Comparison of ENCODE assay signal across 15 mouse cellular contexts in the genomic region with DNA sequence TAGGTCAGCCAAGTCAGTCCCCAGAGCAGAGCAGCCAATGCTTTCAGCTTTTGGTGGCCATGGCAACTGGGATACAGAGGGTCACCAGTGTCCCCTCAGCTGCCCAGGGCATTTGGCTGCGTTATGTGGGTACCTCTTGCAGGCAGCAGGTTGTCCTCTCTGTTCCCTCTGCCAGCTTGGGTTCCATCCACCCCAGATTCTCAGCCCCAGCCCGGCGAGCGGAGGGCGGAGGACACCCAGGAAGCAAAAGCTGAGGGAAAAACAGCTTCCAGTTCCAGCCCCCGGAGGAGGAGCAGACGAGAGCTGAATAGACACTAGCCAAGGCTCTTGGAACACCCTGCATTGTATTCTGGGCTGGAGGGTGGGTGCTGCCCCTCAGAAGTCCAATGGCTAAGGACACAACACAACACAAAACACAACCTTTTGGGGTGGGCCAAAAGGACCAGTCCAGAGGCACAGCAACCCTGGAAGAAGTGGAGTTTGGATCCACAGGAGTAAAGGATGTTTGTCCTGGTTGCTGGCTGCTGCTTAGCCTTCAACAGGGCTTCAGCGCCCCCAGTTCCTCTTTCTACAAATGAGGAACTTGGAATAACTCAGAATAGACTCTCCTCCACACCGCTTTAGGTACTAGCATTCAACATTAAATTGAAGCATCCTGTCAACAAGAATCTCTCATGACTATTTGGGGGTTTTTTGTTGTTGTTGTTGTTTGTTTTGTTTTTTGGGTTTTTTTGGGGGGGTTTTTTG. TPM values are rescaled to one million over a fixed set of nuclear protein-coding genes. Genes with fewer than 3 reads are reported as not detected.
DNase-seq lines count a peak whose midpoint lies in the region; ATAC-seq lines count a peak whose summit lies in the region.
"Had no signal": no experiment of that assay in that cellular context is flagged by ENCODE, and none has a peak within 500 bp of the region (broad histone marks: within the 10 kb centered on the region; RNA-seq: fewer than 3 reads in every experiment).

No protein-coding gene starts in this region.

- no peak for DNase-seq in kidney, adult 11 months
- DNase-seq in right cerebral cortex, postnatal 25 days, result peak; percentile 45
- DNase-seq in right cerebral cortex, postnatal 14 days, result no peak
- no peak for DNase-seq in embryonic facial prominence, embryonic 10.5 days (ENCODE audit: low spot score)
- no peak for DNase-seq in cerebellum, adult 8-10 months
- DNase-seq in gastrocnemius, postnatal 14 days, result no peak
- DNase-seq: adrenal gland, adult 2 months; cerebellum, adult 9-10 months; kidney, adult 18-20 months had no signal

- intact Hi-C loops in gastrocnemius, postnatal 14 days (cut with DNase I; ENCODE audit: low total_unique reads), result no loop called here

- no peaks in the 10 kb centered on the region for H3K27me3 ChIP-seq in kidney, embryonic 14.5 days (ENCODE audit: control insufficient read depth, insufficient read depth, low read length)
- no peaks in the 10 kb centered on the region for H3K27me3 ChIP-seq in embryonic facial prominence, embryonic 10.5 days (replicated peaks; ENCODE audit: low read depth, poor library complexity, severe bottlenecking)
- H3K27me3 ChIP-seq: lung, embryonic 15.5 days; neural tube, embryonic 13.5 days had no signal

- H3K4me3 ChIP-seq in kidney, embryonic 14.5 days (ENCODE audit: low read length), result no peak overlapping the region
- H3K4me3 ChIP-seq in embryonic facial prominence, embryonic 10.5 days, result no peak overlapping the region
- H3K4me3 ChIP-seq: erythroblast, embryonic 14.5 days; heart, embryonic 10.5 days; lung, embryonic 15.5 days; neural tube, embryonic 13.5 days had no signal

- 80% methylated on average over 9 of the region's 9 CpGs for WGBS in kidney, embryonic 14.5 days
- WGBS in embryonic facial prominence, embryonic 10.5 days, result 84% methylated on average over 9 of the region's 9 CpGs

- no peak overlapping the region for H3K27ac ChIP-seq in kidney, embryonic 14.5 days (ENCODE audit: low read depth, low read length)
- 0 out of 2 replicates have a peak overlapping the region, but pooled peaks have one; percentile 0 for H3K27ac ChIP-seq in embryonic facial prominence, embryonic 10.5 days (replicated peaks)
- H3K27ac ChIP-seq: heart, embryonic 10.5 days; lung, embryonic 15.5 days; neural tube, embryonic 13.5 days had no signal

- H3K4me2 ChIP-seq in kidney, embryonic 14.5 days (replicated peaks; ENCODE audit: low read depth, low read length), result no peak overlapping the region
- H3K4me2 ChIP-seq: lung, embryonic 15.5 days; neural tube, embryonic 13.5 days had no signal

- no peak overlapping the region for H3K9ac ChIP-seq in kidney, embryonic 14.5 days (ENCODE audit: low read depth, low read length)
- H3K9ac ChIP-seq: lung, embryonic 15.5 days; neural tube, embryonic 13.5 days had no signal

- 0 out of 2 replicates have a peak, but pooled peaks have one; percentile 11 for ATAC-seq in kidney, embryonic 14.5 days (ENCODE audit: low FRiP score, low TSS enrichment)
- ATAC-seq in neutrophil, adult 5-6 weeks (ENCODE audit: extremely low read depth, insufficient number of reproducible peaks, low FRiP score, poor library complexity, severe bottlenecking), result peak; percentile 72

- H3K36me3 ChIP-seq in kidney, embryonic 14.5 days (ENCODE audit: control insufficient read depth, insufficient read depth, low read length), result peaks cover 34% of the 10 kb centered on the region
- peaks cover 46% of the 10 kb centered on the region for H3K36me3 ChIP-seq in embryonic facial prominence, embryonic 10.5 days (replicated peaks)

- H3K9me3 ChIP-seq in kidney, embryonic 14.5 days (ENCODE audit: control insufficient read depth, low read length), result no peaks in the 10 kb centered on the region
- H3K9me3 ChIP-seq in embryonic facial prominence, embryonic 10.5 days, result no peaks in the 10 kb centered on the region
- H3K9me3 ChIP-seq: heart, embryonic 10.5 days; lung, embryonic 15.5 days; neural tube, embryonic 13.5 days had no signal

- H3K4me1 ChIP-seq in kidney, embryonic 14.5 days (ENCODE audit: control insufficient read depth, insufficient read depth, low read length), result no peaks in the 10 kb centered on the region
- H3K4me1 ChIP-seq in embryonic facial prominence, embryonic 10.5 days, result no peaks in the 10 kb centered on the region
- H3K4me1 ChIP-seq: lung, embryonic 15.5 days; neural tube, embryonic 13.5 days had no signal

RNA-seq across cellular contexts. Expression of a gene that starts 7.8 kb away (rescaled TPM):
- polyA plus RNA-seq in kidney, embryonic 14.5 days (2014; fragmentation: Nextera tagmentation; extraction: Ambion mirVana), result 17.7 and 18.6 TPM in 2 replicates
- 14.9 and 15.1 TPM in 2 replicates for polyA plus RNA-seq in embryonic facial prominence, embryonic 10.5 days (2016; fragmentation: Nextera tagmentation; extraction: Ambion mirVana)
- 63.9 and 67.8 TPM in 2 replicates for total RNA-seq in neutrophil, adult 5-6 weeks (2017)
- 10 to 100 TPM; 28.9 to 35.2 TPM for total RNA-seq in gastrocnemius, postnatal 14 days (2021)

RNA-seq across cellular contexts. Expression of a gene that starts 58.8 kb away (rescaled TPM):
- polyA plus RNA-seq in kidney, embryonic 14.5 days (2014; fragmentation: Nextera tagmentation; extraction: Ambion mirVana), result 44.3 and 56.0 TPM in 2 replicates
- polyA plus RNA-seq in embryonic facial prominence, embryonic 10.5 days (2016; fragmentation: Nextera tagmentation; extraction: Ambion mirVana), result 65.0 and 65.1 TPM in 2 replicates
- 37.0 and 39.8 TPM in 2 replicates for total RNA-seq in neutrophil, adult 5-6 weeks (2017)
- 10 to 100 TPM; 28.7 to 31.3 TPM for total RNA-seq in gastrocnemius, postnatal 14 days (2021)
